ENCODE assay signal across 7 mouse cellular contexts in the genomic region with DNA sequence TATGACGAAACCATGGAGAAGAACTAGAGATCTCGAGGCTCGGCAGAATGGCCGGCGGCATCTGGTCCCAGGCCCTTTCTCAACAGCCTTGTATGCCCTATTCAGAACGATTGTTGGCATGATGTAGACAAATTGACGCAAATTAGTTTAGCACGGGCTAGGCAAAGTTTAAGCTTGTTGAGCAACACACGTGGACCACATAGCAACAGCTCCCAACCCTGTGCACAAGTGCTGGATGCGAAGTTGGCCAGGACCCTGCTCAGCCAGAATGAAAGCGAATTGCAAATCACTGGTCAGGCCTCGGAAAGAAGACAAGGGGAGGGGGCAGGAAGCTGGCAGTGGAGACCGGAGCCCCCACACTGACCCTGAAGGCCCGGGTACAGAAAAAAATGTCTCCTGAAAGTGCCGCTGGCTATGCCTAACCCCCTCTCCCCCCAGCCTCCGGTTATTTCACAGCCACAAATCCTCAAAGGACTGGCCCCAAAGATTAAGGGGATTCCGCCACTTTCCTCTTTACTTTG. TPM values are rescaled to one million over a fixed set of nuclear protein-coding genes. Genes with fewer than 3 reads are reported as not detected.
DNase-seq lines count a peak whose midpoint lies in the region; ATAC-seq and TF ChIP-seq lines count a peak whose summit lies in the region.

No protein-coding gene starts in this region.

- H3K36me3 ChIP-seq in hindbrain, embryonic 12.5 days: no peaks in the 10 kb centered on the region
- H3K36me3 ChIP-seq in lung, postnatal 0 days (ENCODE audit: insufficient read depth, low read length): no peaks in the 10 kb centered on the region

- peak overlapping the region; percentile 10 for H3K4me3 ChIP-seq in hindbrain, embryonic 12.5 days
- peak overlapping the region; percentile 36 for H3K4me3 ChIP-seq in lung, postnatal 0 days (ENCODE audit: low read depth, low read length)

- ATAC-seq in hindbrain, embryonic 12.5 days (ENCODE audit: low FRiP score): peak; percentile 60
- ATAC-seq in lung, postnatal 0 days: peak; percentile 71

- no peak for TF ChIP-seq EP300 in lung, postnatal 0 days (IDR thresholded peaks at IDR 0.05)

- no peak for TF ChIP-seq CTCF in lung, postnatal 0 days (IDR thresholded peaks at IDR 0.05)

- peak overlapping the region; percentile 43 for H3K4me2 ChIP-seq in hindbrain, embryonic 12.5 days (replicated peaks)
- H3K4me2 ChIP-seq in lung, postnatal 0 days (replicated peaks; ENCODE audit: low read depth, low read length): peak overlapping the region; percentile 54

- peaks cover 36% of the 10 kb centered on the region for H3K27me3 ChIP-seq in hindbrain, embryonic 12.5 days
- no peaks in the 10 kb centered on the region for H3K27me3 ChIP-seq in lung, postnatal 0 days (replicated peaks; ENCODE audit: insufficient read depth, low read length)

- 0 out of 2 replicates have a peak overlapping the region, but pooled peaks have one; percentile 32 for H3K9ac ChIP-seq in hindbrain, embryonic 12.5 days
- H3K9ac ChIP-seq in lung, postnatal 0 days (replicated peaks; ENCODE audit: low read depth): peak overlapping the region; percentile 32; the same call in 1 of the 2 replicates

- 5% methylated on average over 17 of the region's 17 CpGs for WGBS in hindbrain, embryonic 12.5 days
- WGBS in lung, postnatal 0 days: 23% methylated on average over 17 of the region's 17 CpGs

- DNase-seq in adrenal gland, postnatal 14 days: peak; percentile 30
- peak; percentile 8 for DNase-seq in fibroblast of lung, adult 2 months (ENCODE audit: low read depth)
- peak; percentile 71 for DNase-seq in lung, postnatal 0 days (ENCODE audit: low spot score)
- no peak for DNase-seq in right cerebral cortex, postnatal 36 days (ENCODE audit: low spot score in 2 of 2)
- no peak for DNase-seq in urinary bladder, postnatal 25 days (ENCODE audit: low spot score)
- DNase-seq in cerebellum, postnatal 4 days (ENCODE audit: low spot score in 2 of 2): no peak

- H3K4me1 ChIP-seq in hindbrain, embryonic 12.5 days: peaks cover 10% of the 10 kb centered on the region
- no peaks in the 10 kb centered on the region for H3K4me1 ChIP-seq in lung, postnatal 0 days (ENCODE audit: insufficient read depth, low read depth, low read length)

- H3K27ac ChIP-seq in hindbrain, embryonic 12.5 days: 0 out of 2 replicates have a peak overlapping the region, but pooled peaks have one; percentile 25
- no peak overlapping the region for H3K27ac ChIP-seq in lung, postnatal 0 days (ENCODE audit: low read length)

- H3K9me3 ChIP-seq in hindbrain, embryonic 12.5 days (replicated peaks): 0 out of 2 replicates have a peak, but pooled peaks cover 3% of the 10 kb centered on the region
- no peaks in the 10 kb centered on the region for H3K9me3 ChIP-seq in lung, postnatal 0 days (ENCODE audit: low read length)

RNA-seq across cellular contexts. Expression of gene Fhl4, which starts 58.0 kb away (rescaled TPM):
- 0.26 and 0.48 TPM in 2 replicates for total RNA-seq in adrenal gland, postnatal 14 days (2021)
- polyA plus RNA-seq in hindbrain, embryonic 12.5 days (2016; fragmentation: Nextera tagmentation; extraction: Ambion mirVana): 1.2 and 1.9 TPM in 2 replicates
- polyA plus RNA-seq in lung, postnatal 0 days (2015; fragmentation: Nextera tagmentation; extraction: Ambion mirVana): 0.42 and 0.57 TPM in 2 replicates

RNA-seq across cellular contexts. Expression of gene Tmem263, which starts 58.2 kb away (rescaled TPM):
- total RNA-seq in adrenal gland, postnatal 14 days (2021): 19.4 and 22.6 TPM in 2 replicates
- polyA plus RNA-seq in hindbrain, embryonic 12.5 days (2016; fragmentation: Nextera tagmentation; extraction: Ambion mirVana): 75.0 and 87.3 TPM in 2 replicates
- polyA plus RNA-seq in lung, postnatal 0 days (2015; fragmentation: Nextera tagmentation; extraction: Ambion mirVana): 30.3 and 33.4 TPM in 2 replicates

Comparison
In these comparisons a context has a peak if more than half of its experiments do, and no peak if none do; other contexts are left out.
1. DNase-seq: peak in adrenal gland, postnatal 14 days (single experiment), fibroblast of lung, adult 2 months (single experiment) and lung, postnatal 0 days (single experiment); none in right cerebral cortex, postnatal 36 days (0 of 2), urinary bladder, postnatal 25 days (single experiment) and cerebellum, postnatal 4 days (0 of 2).